Mouse (Mus musculus) MN1 (cell line): ENCODE measurements at regions not wholly inside any gene's neighbourhood (a gene's known extent, or its start where the extent isn't known, plus 50 kb on each side); places are given as distances from the start of the nearest gene placed in this dataset.

ENCODE experiments used
- DNase-seq: peaks from one replicate; pipeline ENCODE4 v3.0.0-alpha.2; 2016; ENCODE audit warnings: low spot score

GRCm38 (mm10) chr12:12765490-12766058 lies 176.1 kb downstream of the Mycn start:
- peak; percentile 77 for DNase-seq

GRCm38 (mm10) chr12:12765055-12765454 lies 176.7 kb downstream of the Mycn start:
- peak; percentile 20 for DNase-seq

- DNase-seq = no peak
These were observed 177.1 kb downstream of the Mycn start for GRCm38 (mm10) chr12:12764586-12764985.

- DNase-seq = no peak
These were observed 185.3 kb downstream of the Mycn start for GRCm38 (mm10) chr12:12756301-12756948.

- no peak for DNase-seq
These were observed 187.9 kb downstream of the Mycn start for GRCm38 (mm10) chr12:12753849-12754248.

GRCm38 (mm10) chr12:12751670-12752426 lies 189.9 kb downstream of the Mycn start:
- no peak for DNase-seq

- no peak for DNase-seq
These were observed 192.0 kb downstream of the Mycn start for GRCm38 (mm10) chr12:12749690-12750089.

GRCm38 (mm10) chr12:12746852-12747454 lies 194.8 kb downstream of the Mycn start:
- no peak for DNase-seq

GRCm38 (mm10) chr12:12744492-12744891 lies 197.2 kb downstream of the Mycn start:
- DNase-seq = no peak

- peak; percentile 54 for DNase-seq
These were observed 202.9 kb downstream of the Mycn start for GRCm38 (mm10) chr12:12738631-12739331.

GRCm38 (mm10) chr12:12725797-12726196 lies 215.9 kb downstream of the Mycn start:
- DNase-seq = no peak

GRCm38 (mm10) chr12:12725075-12725474 lies 216.6 kb downstream of the Mycn start:
- no peak for DNase-seq

GRCm38 (mm10) chr12:12723724-12724487 lies 217.8 kb downstream of the Mycn start:
- no peak for DNase-seq

GRCm38 (mm10) chr12:12722982-12723661 lies 218.6 kb downstream of the Mycn start:
- DNase-seq = no peak

GRCm38 (mm10) chr12:12716691-12717090 lies 225.0 kb downstream of the Mycn start:
- no peak for DNase-seq

GRCm38 (mm10) chr12:12715956-12716669 lies 225.6 kb downstream of the Mycn start:
- DNase-seq = no peak

- no peak for DNase-seq
These were observed 226.2 kb downstream of the Mycn start for GRCm38 (mm10) chr12:12715528-12715927.

GRCm38 (mm10) chr12:12710184-12710609 lies 231.5 kb downstream of the Mycn start:
- DNase-seq = no peak

GRCm38 (mm10) chr12:12708954-12709523 lies 232.7 kb downstream of the Mycn start:
- no peak for DNase-seq
